Mouse (Mus musculus) lung, adult 2 months (tissue): ENCODE measurements around the gene Trim75.

Experiments
- CTCF ChIP-seq: fragments of 200-500 bp; IDR thresholded peaks from 2 replicates; pipeline ENCODE4 v1.5.1; 2011; ENCODE audit warnings: mild to moderate bottlenecking, low read length, control low read depth; ENCODE audit not compliant: insufficient read depth
- POLR2A ChIP-seq: fragments of 200-500 bp; IDR thresholded peaks from 2 replicates; pipeline ENCODE4 v1.6.1; 2011; ENCODE audit warnings: low read depth, mild to moderate bottlenecking, control low read depth, low read length, borderline replicate concordance; ENCODE audit errors: extremely low read depth

DNA sequence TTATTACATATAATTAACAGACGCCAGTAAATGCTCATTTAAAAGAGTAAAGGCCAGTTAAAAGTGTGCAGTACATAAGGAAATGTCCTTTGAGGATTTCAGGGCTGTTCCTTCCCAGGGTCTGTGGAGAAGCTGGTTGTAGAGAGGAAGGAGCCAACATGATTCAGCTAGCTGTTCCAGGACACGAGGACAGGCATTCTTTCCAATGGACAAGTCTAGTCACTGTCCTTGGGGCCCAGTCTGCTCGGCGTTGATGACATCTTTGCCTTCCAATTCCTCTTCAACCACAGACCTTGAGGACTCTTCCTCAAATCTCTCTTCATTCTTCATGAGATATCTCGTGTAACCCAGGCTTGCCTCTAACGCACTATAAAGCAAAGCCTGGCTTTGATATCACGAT is 42.0 kb downstream of the Trim75 start:
- TF ChIP-seq CTCF (no peak), POLR2A (no peak)
